Mouse (Mus musculus) left cerebral cortex, postnatal 36 days (tissue): ENCODE data around the gene Fbxo41. TPM values are rescaled to one million over a fixed set of nuclear protein-coding genes. Genes with fewer than 3 reads are reported as not detected.
A peak's percentile ranks its signal among the peaks of the same experiment; 100 is the strongest.
"Not testable (repeated sequence)": the region's sequence is repeated elsewhere in the genome, so short reads cannot be mapped to it uniquely, and the experiment has no call there.

ENCODE experiments used
- DNase-seq, 2 experiments: peaks; one replicate each; pipeline ENCODE4 v3.0.0; 2021 to 2022; ENCODE audit warnings: low spot score in 2 of 2, mixed read lengths in 1 of 2
- intact Hi-C: fragments of 180-260 bp; cut with DNase I; formaldehyde crosslinking; loops from one replicate; pipeline ENCODE4 v1.15.1; 2025
- total RNA-seq, 2 experiments: library from RNA; stranded (reverse); gene quantifications; 2 replicates each; pipeline ENCODE4 v1.2.3; 2021

Gene Fbxo41
- total RNA-seq, 2 experiments from 2014 or later, result 106 to 110 TPM

DNA sequence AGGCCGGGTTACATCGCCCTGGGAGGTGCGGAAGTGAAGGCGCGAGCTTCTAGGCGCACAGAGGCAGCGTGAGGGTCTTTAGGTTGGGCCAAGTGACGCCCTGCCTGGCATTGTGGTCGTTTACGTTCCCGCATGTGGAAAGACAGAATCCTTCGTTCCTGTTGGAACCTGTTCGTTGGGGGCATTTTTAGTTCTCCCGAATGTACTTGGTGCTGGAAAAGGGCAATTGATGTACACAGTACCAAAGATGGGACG, 50.5 kb downstream of the Fbxo41 start:
- no peak for DNase-seq
- intact Hi-C loops, result loop anchor here (5.0 kb wide), 2 partner anchors 50 to 135 kb away; partner anchors contain the start of genes Alms1 and Fbxo41

DNA sequence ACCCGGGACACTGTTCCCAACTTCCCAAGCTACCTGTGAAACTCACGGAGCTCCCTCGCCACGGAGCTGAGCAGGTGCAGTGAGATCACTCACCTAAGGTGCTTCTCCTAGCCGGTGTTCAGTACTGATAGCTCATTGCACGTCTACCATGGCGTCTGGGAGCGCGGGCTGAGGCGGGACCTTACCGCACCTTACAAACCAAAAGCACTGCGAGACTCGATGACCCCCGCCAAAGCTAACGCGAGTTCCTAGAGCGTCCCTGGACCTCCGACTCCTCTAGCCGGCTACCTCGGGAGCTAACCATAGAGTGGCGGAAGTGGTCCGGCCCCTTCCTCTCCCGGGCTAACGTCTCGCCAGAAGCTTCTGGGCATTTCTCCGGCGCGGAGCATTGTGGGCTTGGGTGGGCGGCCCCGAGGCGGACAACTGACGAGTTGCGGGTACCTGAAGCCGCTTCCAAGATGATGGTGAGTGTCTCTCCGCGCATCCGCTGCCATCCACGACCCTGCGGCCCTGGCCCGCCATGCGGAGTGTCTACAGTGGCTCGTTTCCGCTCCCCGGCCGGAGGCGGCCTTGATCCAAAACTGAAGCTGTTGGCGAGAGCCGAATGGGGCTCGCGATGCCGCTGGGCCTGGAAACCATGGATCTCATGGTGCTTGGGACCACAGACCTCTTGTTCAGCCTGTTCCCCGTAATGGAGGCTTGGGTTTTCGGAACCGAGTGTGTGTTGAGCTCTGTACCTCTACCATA, 51.0 kb downstream of the Fbxo41 start, which contains the start of gene Pradc1:
Pradc1 (minus strand) TSS at position 307 of the 747 bp plus-strand sequence.
- peak; percentile 98 for DNase-seq
- intact Hi-C loops, result loop anchor here (1.0 to 5.0 kb wide), 3 partner anchors 20 to 135 kb away; partner anchors contain the start of genes Alms1 and Fbxo41

DNA sequence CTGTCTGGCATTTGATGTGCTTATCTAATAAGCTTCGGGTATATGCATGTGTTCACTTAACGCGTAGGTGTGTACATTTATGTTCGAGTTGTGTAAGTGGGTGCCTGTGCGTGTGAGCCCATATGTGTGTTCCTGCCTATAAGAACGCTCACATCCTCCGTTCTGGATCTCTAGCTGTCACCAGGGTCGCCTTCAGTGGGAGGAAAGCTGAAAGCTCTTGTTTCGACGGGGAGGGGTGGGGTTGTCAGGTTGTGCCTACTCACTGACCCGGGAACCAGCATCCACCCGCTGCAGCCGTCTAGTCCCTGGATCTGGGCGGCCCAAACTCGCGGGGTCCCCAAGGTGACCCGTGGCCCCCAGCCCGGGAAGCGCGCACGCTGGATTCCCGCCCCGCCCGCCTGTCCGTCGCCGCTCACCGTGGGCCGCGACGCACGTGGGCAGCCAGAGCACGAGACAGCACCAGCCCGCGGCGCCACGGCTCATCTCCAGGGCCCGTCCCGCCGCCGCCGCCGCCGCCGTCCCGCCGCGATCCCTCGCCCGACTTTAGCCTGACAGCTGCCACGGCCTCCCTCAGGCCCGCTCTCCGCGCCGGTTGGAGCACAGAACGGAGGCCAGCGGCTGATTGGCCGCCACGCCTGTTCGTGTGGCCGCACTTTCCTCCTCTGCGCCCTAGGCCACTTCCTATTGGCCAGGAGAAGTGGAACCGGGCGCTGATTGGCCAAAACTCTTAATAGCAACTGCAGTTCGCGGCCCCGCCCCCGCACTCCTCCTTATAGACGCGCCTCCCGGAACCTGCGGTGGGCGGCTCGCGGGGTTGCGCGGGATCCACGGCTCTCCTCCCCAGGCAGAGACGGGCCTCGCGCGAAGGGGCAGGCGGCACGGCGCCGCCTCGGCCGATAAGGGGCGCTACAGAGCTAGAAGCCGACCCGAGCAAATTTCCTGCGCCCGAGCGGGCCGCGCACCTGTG, 51.8 kb downstream of the Fbxo41 start, which contains the start of gene Cct7:
Cct7 (plus strand) TSS at position 818 of the 967 bp plus-strand sequence.
- peak; percentile 99 to 100 for DNase-seq
- intact Hi-C loops, result loop anchor here (1.0 to 5.0 kb wide), 3 partner anchors 19 to 136 kb away; partner anchors contain the start of genes Alms1 and Fbxo41

DNA sequence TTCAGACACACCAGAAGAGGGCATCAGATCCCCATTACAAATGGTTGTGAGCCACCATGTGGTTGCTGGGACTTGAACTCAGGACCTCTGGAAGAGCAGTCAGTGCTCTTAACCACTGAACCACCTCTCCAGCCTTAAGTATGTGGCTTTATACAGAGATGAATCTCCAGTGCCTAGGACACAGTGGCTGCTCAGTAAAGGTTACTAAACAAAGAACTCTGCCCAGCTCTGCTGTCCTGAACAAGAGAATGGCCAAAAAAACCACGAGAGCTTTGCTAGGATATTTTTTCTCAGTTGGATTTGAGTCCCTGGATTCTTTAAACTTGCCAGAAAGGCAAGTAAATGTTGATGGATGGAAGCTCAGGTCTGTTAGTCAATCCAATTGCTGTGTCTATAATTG, 52.7 kb downstream of the Fbxo41 start:
- not testable (repeated sequence) for DNase-seq
- intact Hi-C loops, result loop anchor here (5.0 kb wide), 2 partner anchors 52 to 137 kb away; partner anchors contain the start of genes Alms1 and Fbxo41

DNA sequence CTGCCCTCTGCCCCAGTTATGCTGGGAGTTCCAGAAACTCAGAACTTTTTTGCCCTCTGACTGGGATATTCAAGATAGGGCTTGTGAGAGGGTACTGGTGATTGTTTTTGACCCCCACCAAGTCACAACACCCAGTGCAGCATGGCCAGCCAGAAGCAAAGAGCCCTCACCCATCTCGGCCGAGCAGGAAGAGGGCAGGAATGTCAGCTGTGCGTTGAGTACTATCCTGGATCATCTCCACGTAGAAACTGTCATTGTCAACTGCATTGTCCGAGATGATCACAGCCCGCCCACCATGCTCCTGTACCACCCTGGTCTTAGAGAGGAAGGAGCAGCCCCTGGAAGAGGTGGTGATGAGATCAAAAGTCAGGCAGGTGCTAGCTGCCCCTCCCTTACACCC, 55.4 kb downstream of the Fbxo41 start:
- no peak for DNase-seq
- intact Hi-C loops, result no loop called here

DNA sequence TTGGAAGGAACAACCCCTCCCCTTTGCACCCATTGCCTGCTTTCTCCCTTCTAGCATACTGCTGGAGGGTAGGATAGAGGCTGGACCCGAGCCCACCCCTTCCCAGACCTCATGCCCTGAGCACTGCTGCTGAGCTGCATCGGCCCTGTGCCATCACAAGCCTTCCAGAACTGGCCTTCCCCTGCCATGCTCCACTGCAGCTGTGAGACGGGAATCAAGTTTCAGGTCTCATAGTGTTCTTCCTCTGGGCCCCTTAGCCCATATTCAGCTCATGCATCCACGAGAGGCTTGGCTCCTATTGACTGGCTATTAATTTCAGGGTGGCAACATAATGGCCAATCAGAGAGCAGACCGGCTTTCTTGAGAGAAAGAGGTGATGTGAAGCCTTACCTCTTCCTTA, 57.5 kb downstream of the Fbxo41 start:
- DNase-seq, result no peak
- intact Hi-C loops, result no loop called here

DNA sequence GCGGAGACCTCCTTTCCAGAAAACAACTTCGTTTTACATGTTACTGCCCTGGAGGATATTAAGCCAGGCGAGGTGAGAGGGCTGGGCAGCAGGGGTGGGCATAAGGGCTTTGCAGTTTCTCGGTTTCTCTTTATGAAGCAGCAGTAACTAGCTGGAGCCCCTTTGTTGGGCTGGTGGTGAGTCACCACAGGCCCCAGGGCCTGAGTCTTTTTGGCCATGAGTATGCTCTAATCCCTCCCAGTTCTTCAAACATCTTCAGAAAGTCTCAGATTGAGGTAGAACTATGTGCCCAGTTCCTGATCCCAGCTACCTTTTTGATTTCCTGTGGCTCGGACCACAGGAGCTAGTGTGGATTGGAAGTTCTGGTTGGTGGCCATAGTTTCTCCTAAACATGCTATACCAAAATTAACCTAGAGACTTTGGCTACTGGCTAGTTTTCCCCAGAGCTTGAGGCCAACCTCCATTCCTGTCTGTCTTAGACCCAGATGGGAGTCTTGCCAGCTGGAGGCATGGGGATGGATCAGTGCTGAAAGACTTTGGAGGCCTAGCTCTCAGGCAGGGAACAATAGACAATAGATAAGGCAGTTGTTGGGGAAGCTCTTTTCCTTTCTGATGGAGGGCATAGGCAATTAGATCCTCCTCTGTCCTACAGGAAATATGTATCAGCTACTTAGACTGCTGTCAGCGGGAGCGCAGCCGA, 58.4 kb downstream of the Fbxo41 start:
- intact Hi-C loops, result no loop called here

DNA sequence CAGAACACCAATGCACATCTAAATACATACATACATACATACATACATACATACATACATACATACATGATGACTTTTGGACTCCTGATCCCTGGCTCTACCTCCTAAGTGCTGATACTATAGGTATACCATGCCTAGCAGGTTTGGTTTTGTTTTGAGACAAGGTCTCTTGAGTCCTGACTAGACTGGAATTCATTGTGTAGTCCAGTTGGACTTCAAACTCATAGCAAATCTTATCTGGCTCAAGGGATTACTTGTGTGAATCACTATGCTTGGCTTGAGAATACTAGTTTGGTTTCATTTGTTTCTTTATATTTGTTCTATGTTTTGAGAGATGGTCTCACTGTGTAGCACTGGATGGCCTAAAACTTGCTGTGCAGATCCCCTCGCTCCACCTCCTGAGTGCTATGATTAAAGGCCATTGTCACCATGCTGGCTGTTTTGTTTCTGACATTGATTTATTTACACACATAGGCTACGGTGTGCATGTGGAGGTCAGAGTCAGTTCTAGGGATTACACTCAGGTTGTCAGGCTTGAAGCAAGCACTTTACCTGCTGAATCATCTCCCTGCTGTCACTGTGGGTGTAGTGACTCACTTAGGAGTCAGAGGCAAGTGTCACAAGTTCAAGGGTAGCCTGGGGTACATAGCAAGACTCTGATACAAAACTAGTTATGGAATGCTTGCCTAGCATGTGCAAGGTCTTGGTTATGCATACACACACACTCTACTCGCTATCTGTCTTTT, 59.1 kb downstream of the Fbxo41 start:
- intact Hi-C loops, result no loop called here
- no peak for DNase-seq

More for the DNA sequence above, 58.4 kb downstream of the Fbxo41 start:
- no peak for DNase-seq

DNA sequence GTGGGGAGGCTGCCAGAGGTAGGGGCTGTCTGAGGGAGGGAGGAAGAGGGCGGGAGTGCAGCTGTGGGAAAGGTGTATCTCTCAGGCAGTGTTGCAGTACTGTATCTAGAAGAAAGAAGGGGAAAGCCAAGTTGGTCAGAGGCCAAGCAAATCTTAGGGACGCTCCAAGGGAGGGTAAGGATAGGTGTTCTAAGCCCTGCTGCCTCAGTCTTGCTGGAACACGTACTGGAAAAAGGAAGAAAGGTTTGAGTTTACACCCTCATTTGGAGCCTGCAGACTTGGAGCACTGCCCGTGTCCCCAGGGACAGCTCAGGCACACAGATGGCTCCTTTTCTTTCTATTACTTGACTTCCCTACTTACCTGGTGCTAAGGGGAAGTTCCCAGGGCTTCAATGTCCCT, 61.7 kb downstream of the Fbxo41 start:
- DNase-seq, result no peak
- intact Hi-C loops, result no loop called here

DNA sequence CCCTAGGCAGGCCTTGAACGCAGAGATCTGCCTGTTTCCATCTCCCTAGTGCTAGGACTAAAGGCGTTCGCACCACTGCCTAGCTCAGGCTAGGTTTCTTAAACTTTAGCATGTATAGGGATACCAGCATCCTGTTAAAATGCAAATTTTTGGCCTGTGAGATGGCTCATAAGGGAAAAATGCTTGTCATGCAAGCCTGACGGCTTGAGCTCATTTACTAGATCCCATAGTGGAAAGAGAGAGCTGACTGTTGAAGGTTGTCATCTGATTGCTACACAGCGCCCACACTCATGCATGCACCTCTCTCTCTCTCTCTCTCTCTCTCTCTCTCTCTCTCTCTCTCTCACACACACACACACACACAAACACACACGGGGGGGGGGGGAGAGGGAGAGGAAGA, 66.2 kb downstream of the Fbxo41 start:
- intact Hi-C loops, result no loop called here
- DNase-seq, result no peak

DNA sequence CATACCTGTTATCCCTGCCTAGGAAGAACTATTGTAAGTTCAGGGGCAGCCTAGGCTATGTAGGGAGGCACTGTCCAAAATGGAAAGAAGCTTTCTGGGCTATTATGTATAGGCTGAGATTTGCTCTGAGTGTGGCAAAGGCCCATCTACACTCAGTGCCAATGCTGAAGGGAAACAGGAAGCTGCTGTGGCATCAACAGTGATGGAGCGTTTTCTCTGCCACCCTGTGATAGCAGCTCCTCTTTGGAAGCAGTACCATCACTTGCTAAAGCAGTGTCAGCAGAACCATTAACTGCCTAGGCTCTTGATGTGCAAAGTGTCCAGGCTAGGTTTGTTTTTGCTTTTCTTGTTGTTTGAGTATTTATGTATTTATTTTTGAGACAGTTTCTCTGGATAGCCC, 66.6 kb downstream of the Fbxo41 start:
- DNase-seq, result no peak
- intact Hi-C loops, result no loop called here

DNA sequence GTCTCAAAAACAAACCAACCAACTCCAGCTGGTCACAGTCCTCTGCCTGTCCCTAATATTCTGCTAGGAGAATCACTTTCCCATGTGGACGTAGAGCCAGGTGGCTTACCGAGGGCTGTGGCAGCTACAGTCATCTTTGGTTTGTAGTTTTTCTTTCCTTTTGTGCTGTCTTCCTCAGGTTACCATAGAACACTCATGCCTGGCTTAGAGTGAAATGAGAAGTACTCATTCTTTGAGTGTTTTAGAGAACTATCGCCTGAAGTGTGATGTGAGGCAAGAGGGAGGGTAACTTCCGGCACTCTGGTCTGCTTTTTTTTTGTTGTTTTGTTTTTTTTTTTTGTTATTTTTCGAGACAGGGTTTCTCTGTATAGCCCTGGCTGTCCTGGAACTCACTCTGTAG, 68.9 kb downstream of the Fbxo41 start:
- intact Hi-C loops, result no loop called here

DNA sequence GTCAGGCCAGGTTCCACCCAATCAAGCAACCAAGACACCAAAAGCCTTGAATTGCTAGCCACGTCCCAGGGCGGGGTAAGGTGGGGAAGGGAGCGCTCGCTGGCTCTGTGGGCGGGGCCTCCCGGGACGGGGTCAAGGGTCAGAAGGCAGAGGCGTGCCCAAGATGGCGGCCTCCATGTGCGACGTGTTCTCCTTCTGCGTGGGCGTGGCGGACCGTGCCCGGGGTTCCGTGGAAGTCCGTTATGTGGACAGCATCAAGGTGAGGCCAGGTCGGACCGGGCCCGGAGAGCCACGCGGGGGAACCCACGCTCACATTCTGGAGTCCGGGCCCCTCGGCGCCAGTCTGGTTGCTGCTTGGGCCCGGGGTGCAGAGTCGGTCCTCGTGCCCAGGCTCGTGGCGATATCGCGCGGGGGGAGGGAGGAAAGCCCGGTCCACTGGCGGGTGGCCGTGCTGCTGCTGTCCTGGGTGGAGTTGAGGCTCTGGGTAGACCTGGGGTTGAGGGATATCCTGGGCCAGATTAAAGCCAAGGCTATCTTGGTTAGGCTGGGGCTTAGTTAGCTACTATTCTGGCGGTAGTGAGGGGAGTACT, 70.9 kb downstream of the Fbxo41 start, which contains the start of gene Smyd5:
Smyd5 (plus strand) TSS at position 148 of the 590 bp plus-strand sequence.
- intact Hi-C loops, result loop anchor here (1.0 kb wide), 1 partner anchor 19 kb away; the partner anchor contains the start of genes Cct7 and Pradc1
- DNase-seq, result peak; percentile 79 to 84

More for the DNA sequence above, 68.9 kb downstream of the Fbxo41 start:
- DNase-seq, result no peak

DNA sequence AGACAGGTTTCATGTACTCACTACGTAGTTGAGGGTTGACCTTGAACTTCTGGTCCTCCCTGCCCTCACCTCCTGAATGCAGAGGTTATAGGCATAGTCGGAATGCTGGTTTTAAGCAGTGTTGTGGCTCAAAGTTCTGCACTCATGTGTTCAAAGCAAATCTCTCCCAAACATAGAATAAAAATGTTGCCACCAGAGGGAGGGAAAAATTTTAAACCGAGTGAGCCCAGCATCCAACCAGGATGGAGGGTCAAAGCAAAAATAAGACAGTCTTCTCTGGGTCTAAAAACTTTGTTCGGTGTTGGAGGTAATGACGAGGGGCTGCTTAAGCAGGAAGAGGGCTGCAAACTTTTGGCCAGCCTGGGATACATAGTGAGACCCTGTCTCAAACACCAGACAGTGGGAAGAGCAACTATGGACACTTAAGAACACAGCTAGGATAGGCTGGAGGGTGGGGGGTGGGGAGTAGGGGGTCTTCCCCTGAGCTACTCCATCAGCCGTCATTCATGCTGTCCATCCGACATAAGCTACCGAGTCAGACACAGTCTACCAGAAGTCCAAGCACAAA, 71.4 kb downstream of the Fbxo41 start:
- intact Hi-C loops, result no loop called here
- no peak for DNase-seq

DNA sequence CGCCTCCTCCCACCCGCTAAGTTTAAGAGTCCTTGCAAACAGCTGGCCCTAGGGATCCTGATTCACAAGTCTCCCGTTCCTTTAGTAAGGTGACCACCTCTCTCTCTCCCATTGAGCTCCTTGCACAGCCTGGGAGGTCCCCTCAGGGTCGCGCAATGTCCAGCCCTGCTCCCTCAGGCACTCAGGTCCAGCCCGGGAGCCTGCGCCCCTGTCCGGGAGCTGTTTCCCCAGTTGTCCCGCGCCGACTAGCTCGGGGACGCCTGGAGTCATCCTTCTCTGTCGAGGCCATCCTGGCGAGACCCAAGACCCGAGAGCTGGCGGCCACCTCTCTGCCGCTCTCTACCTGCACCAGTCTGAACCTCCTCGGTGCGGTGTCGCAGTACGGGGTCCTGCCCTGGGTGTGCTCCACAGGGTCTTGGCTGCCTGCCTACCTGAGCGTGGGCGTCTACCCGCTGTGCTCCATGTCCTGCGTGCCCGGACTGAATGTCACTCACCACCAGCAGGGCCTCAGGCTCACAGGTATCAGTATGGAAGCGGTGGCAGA, 78.9 kb downstream of the Fbxo41 start, which contains the start of gene Noto:
Noto (plus strand) TSS at position 51 of the 544 bp plus-strand sequence.
- intact Hi-C loops, result no loop called here
- no peak for DNase-seq
